Mouse (Mus musculus): ENCODE results near the gene Prpmp5.
"Not testable (repeated sequence)": the region's sequence is repeated elsewhere in the genome, so short reads cannot be mapped to it uniquely, and the experiment has no call there.

Gene Prpmp5

DNA sequence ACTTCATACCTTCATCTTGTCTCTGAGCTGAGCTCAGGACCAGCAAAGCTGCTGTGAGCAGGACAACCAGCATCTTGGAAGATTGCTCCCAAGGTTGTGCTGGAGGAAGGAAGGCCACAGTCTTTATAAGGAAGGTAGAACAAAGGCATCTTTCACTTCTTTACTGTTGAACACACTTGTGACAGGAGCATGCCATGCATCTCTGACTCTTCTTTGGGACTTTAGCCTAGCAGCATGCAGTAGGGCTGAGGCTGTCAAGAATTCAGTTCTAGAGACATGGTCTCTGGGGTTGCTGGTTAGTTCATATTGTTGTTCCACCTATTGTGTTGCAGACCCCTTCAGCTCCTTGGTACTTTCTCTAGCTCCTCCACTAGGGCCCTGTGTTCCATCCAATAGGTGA lies at the start of gene Prpmp5:
TSS of gene Prpmp5 (minus strand) at position 101 of the 400 bp plus-strand sequence.
- not testable (repeated sequence) for DNase-seq (ENCODE audit: low spot score in 2 of 2)

DNA sequence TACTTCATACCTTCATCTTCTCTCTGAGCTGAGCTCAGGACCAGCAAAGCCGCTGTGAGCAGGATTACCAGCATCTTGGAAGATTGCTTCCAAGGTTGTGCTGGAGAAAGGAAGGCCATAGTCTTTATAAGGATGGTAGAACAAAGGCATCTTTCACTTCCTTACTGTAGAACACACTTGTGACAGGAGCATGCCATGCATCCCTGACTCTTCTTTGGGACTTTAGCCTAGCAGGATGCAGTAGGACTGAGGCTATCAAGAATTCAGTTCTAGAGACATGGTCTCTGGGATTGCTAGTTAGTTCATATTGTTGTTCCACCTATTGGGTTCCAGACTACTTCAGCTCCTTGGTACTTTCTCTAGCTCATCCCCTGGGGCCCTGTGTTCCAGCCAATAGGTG lies 49.5 kb upstream of the Prpmp5 start, which contains the start of gene Gm8882:
TSS of gene Gm8882 (minus strand) at position 101 of the 400 bp plus-strand sequence.
- not testable (repeated sequence) for DNase-seq (ENCODE audit: low spot score in 2 of 2)
